Mouse (Mus musculus) cortical plate, adult 2 months (tissue): ENCODE measurements around the gene Intu.

Experiments used
- CTCF ChIP-seq: fragments of 200-500 bp; IDR thresholded peaks from 2 replicates; pipeline ENCODE4 v1.5.1; 2011; ENCODE audit warnings: mild to moderate bottlenecking, control low read depth, low read length; ENCODE audit not compliant: insufficient read depth; ENCODE audit errors: extremely low read depth
- POLR2A ChIP-seq: fragments of 200-500 bp; IDR thresholded peaks from 2 replicates; pipeline ENCODE4 v1.6.1; 2011; ENCODE audit warnings: mild to moderate bottlenecking, low read length, control low read depth; ENCODE audit not compliant: insufficient read depth; ENCODE audit errors: extremely low read depth

DNA sequence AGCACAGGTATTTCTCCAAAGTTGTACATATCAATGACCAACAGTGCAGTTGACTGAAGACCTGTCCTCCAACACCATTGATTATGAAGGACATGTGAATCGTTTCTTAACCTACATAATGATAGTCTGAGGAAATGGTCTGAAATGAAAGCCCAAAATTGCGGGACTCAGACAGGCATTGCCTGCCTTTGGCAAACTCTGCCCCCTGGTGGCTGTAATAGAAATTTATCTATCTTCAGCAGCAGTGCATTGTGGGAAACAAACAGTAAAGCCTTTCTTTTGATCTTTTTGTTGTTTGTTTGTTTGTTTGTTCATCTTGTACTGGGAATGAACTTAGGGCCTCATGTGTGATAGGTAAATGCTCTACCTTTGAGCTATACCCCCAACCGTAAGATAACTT is 32.2 kb upstream of the Intu start:
- TF ChIP-seq CTCF (peak; percentile 38), POLR2A (no peak)
